Mouse (Mus musculus) heart, embryonic 13.5 days (tissue): ENCODE measurements around the gene Mov10l1. TPM values are rescaled to one million over a fixed set of nuclear protein-coding genes. Genes with fewer than 3 reads are reported as not detected.

Experiments
- ATAC-seq: fragments of 200-750 bp; cut with Nextera tagmentation; 2 replicates; pipeline ENCODE4 v1.8.0; 2017; ENCODE audit warnings: moderate TSS enrichment; ENCODE audit not compliant: insufficient number of reproducible peaks, low FRiP score, low TSS enrichment; ENCODE audit errors: extremely low read depth
- H3K27ac ChIP-seq: fragments of 300-500 bp; sonication (generic); replicated peaks from 2 replicates; pipeline ENCODE4 v1.5.1; 2015; ENCODE audit warnings: moderate library complexity, mild to moderate bottlenecking, inconsistent platforms
- H3K27me3 ChIP-seq: fragments of 300-500 bp; sonication (generic); replicated peaks from 2 replicates; pipeline ENCODE4 v1.6.1; 2015; ENCODE audit warnings: mild to moderate bottlenecking, inconsistent platforms
- H3K36me3 ChIP-seq: fragments of 300-500 bp; sonication (generic); 2 replicates; pipeline ENCODE4 v1.6.1; 2015; ENCODE audit warnings: mild to moderate bottlenecking, inconsistent platforms
- H3K4me1 ChIP-seq: fragments of 300-500 bp; sonication (generic); 2 replicates; pipeline ENCODE4 v1.6.1; 2015; ENCODE audit warnings: inconsistent platforms
- H3K4me2 ChIP-seq: fragments of 300-500 bp; sonication (generic); 2 replicates; pipeline ENCODE4 v1.6.1; 2015; ENCODE audit warnings: inconsistent platforms, mild to moderate bottlenecking, moderate library complexity
- H3K4me3 ChIP-seq: fragments of 300-500 bp; sonication (generic); 2 replicates; pipeline ENCODE4 v1.5.1; 2015; ENCODE audit warnings: moderate library complexity, mild to moderate bottlenecking, inconsistent platforms
- H3K9ac ChIP-seq: fragments of 300-500 bp; sonication (generic); 2 replicates; pipeline ENCODE4 v1.6.1; 2015; ENCODE audit warnings: inconsistent platforms, mild to moderate bottlenecking, moderate library complexity
- H3K9me3 ChIP-seq: fragments of 300-500 bp; sonication (generic); 2 replicates; pipeline ENCODE4 v1.6.1; 2016; ENCODE audit warnings: inconsistent platforms
- WGBS: fragments of 180-500 bp; shearing (Covaris S2); methylation state at CpG from one replicate; pipeline ENCODE4 v1.1.7; 2015; ENCODE audit warnings: mixed read lengths; 5-methylcytosine and 5-hydroxymethylcytosine counted together
- polyA plus RNA-seq: library from polyadenylated mRNA; unstranded; fragments of >200 nt; fragmentation: Nextera tagmentation; extraction: Ambion mirVana; gene quantifications from 2 replicates; pipeline ENCODE4 v1.2.1, GENCODE M21; 2015

Gene Mov10l1
- polyA plus RNA-seq, 1 experiment from 2014 or later = 62.8 TPM

DNA sequence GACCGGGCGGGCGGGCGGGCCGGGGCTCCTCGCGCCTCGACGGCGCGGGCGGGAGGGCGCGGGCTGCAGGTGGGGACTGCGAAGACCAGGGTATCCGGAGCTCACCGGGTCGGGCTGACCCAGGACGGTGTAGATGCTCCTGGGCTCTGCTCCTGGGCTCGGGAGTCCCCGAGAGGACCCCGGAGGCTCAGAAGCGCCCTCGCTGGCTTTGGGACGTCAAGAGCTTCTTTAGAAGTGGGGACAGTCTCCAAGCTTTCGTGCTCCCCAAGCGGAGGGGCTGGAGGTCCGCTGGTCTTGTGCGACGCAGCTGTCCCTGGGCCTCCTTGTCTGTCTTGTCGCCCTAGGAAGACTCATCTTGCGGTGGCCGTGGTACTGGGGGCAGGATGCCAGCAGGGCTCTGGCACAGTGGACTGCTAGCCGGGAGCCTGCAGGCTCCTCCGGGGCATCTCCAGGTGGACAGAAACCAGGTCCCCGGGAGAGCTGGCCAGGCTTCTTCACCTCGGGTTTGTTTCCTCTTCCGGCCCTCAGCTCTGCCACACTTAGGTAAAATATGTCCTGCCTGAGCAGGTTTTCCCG, 93.5 kb downstream of the Mov10l1 start:
- Histone ChIP-seq H3K4me3 (peak overlapping the region; percentile 90), H3K27me3 (peaks cover 7% of the 10 kb centered on the region; the same call in 1 of the 2 replicates), H3K4me1 (peaks cover 56% of the 10 kb centered on the region), H3K27ac (peak overlapping the region; percentile 96), H3K9ac (peak overlapping the region; percentile 97), H3K9me3 (no peaks in the 10 kb centered on the region), H3K36me3 (peaks cover 15% of the 10 kb centered on the region), H3K4me2 (peak overlapping the region; percentile 91)
- 0% methylated on average over 39 of the region's 39 CpGs for WGBS
- ATAC-seq = peak; percentile 2; the same call in 1 of the 2 replicates

DNA sequence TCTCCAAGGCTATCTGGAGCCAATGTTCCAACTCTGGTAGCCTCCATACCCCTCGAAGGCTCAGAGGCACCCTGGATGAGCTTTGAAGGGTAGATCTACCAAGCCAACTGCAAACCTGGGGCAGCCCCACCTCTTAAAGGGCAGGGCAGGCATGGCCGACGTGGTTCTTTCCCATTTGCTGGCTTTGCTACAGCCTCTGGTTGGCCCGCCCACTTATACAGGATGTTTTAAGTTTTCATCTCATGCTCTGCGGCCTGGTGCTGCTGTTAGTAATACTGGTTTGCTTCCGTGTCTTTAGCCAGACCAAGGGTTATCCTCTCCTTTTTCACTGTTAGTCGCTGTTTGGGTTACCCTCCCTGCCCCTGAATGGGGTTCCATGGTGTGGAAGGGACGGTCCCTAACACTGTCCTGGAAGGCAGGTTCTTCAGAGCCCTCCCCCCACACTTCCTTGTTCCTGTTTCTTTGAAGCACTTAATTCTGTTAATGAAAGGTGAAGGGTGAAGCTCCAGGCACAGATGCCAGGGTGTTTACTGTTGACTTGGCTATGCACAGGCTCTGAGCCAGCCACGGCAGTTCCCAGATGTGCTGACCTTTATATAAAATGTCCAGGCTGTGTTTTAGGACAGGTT, 95.6 kb downstream of the Mov10l1 start:
- peak overlapping the region; percentile 91 for H3K4me2 ChIP-seq
- peak overlapping the region; percentile 90 for H3K4me3 ChIP-seq
- 53% methylated on average over 9 of the region's 9 CpGs for WGBS
- ATAC-seq = no peak
- H3K4me1 ChIP-seq = peaks cover 46% of the 10 kb centered on the region
- H3K9me3 ChIP-seq = no peaks in the 10 kb centered on the region
- H3K27ac ChIP-seq = peak overlapping the region; percentile 96; the same call in 1 of the 2 replicates
- peaks cover 35% of the 10 kb centered on the region for H3K36me3 ChIP-seq
- peak overlapping the region; percentile 97 for H3K9ac ChIP-seq
- no peaks in the 10 kb centered on the region for H3K27me3 ChIP-seq

DNA sequence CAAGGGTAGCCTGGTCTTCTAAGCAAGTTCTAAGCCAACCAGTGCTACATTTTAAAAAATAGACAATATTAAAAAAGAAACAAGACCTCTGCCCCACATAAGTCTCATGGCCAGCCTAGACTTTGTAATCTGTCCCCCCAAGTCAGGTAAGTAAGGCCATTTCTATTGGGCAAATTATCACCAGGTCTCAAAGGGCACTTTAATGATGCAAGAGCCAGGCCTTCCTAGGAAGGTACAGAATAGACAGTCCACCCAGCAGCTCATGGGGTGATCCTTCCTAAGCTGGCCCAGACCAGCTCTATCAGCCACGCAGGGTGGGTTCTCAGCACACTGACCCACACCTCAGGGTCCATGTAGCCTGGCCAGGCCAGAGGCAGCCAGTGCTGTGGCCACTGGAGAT, 101.2 kb downstream of the Mov10l1 start:
- no peak overlapping the region for H3K27ac ChIP-seq
- H3K4me2 ChIP-seq = no peak overlapping the region
- WGBS = 82% methylated on average over 1 of the region's 1 CpGs
- H3K36me3 ChIP-seq = peaks cover 75% of the 10 kb centered on the region
- peaks cover 8% of the 10 kb centered on the region for H3K4me1 ChIP-seq
- no peaks in the 10 kb centered on the region for H3K9me3 ChIP-seq
- no peak for ATAC-seq
- no peak overlapping the region for H3K9ac ChIP-seq
- no peak overlapping the region for H3K4me3 ChIP-seq
- no peaks in the 10 kb centered on the region for H3K27me3 ChIP-seq

DNA sequence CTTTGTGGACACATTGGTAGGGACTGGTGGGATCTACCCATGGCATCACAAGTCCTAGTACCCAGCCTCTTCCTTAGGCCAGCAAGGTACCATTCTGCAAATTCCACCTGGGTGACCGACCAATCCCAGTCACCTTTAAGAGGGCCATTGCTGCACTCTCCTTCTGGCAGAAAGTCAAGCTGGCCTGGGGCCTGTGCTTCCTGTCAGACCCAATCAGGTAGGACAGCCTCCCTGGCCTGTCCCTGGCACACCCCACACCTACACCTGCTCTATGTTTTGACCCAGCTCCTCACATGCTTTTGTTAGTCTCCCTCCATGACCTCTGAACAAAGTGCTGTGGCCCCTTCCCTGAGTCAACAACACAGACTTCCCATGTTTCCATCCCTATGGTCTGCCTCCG, 102.1 kb downstream of the Mov10l1 start:
- Histone ChIP-seq H3K27me3 (no peaks in the 10 kb centered on the region), H3K27ac (no peak overlapping the region), H3K4me3 (no peak overlapping the region), H3K36me3 (peaks cover 69% of the 10 kb centered on the region), H3K4me2 (no peak overlapping the region), H3K4me1 (peaks cover 11% of the 10 kb centered on the region), H3K9me3 (no peaks in the 10 kb centered on the region), H3K9ac (no peak overlapping the region)
- 89% methylated on average over 2 of the region's 2 CpGs for whole genome bisulfite sequencing
- ATAC-seq = no peak

DNA sequence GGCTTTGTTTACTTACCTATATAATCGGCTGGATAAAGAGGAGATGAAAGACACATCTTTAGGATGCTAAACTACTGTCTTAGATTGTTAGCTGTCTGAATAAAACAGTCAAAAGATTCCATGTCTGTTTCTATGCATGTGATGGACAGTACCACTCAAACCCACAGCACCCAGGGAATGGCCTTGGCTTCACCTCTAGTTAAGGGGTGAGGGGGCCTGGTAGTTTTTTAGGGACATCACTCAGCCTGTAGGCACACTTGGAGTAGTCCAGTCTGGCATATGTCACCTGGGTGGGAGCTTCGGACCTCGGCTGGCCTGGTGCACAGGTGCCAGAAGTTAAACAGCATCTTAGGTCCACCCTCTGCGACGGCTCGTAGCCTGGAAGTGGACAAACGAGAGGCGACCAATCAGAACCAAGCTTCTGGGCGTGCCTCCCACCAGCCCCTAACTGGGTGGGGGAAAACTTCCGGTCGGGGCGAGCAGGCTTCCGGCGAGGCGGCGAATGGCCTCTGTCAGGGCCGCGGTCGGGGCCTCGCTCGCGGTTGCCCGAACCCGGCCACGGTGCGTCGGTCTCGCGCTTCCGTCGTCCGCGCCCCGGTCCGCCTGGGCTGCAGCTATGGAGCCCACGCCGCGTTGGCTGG, 106.0 kb downstream of the Mov10l1 start, which contains the start of gene Selenoo:
TSS of gene Selenoo (plus strand) at position 478 of the 641 bp plus-strand sequence.
- Histone ChIP-seq H3K36me3 (peaks cover 49% of the 10 kb centered on the region), H3K9me3 (no peaks in the 10 kb centered on the region), H3K4me3 (peak within 1 kb of the TSS; percentile 83), H3K4me1 (peaks cover 18% of the 10 kb centered on the region), H3K9ac (peak within 1 kb of the TSS; percentile 94), H3K27ac (peak within 1 kb of the TSS; percentile 74), H3K4me2 (peak within 1 kb of the TSS; percentile 93), H3K27me3 (no peaks in the 10 kb centered on the region)
- ATAC-seq = peak; percentile 78
- 2% methylated on average over 33 of the region's 38 CpGs for WGBS

DNA sequence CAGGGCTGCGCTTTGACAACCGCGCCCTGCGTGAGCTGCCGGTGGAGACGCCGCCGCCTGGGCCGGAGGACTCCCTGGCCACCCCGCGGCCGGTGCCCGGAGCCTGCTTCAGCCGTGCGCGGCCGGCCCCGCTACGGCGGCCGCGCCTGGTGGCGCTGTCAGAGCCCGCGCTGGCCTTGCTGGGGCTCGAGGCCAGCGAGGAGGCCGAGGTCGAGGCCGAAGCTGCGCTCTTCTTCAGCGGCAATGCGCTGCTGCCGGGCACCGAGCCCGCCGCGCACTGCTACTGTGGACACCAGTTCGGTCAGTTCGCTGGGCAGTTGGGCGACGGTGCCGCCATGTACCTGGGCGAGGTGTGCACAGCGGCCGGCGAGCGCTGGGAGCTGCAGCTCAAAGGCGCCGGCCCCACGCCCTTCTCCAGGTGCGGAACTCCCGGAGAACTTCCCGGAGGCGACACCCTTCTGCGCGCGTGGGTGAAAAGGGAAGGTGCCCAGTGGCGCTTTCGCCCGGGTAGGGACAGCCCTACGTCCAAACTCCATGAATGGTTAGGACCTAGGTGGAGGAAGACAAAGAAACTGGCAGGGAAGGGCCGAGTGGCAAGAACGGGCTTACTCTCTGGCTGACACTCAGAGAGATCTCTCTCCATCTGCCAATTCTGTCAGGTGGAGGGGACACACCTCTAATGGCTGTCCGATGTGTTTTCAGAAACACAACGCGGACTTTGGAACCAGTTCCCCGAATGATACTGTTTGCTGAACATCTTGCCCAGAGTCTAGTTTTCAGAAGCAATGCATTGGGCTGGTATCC, 106.7 kb downstream of the Mov10l1 start:
- Histone ChIP-seq H3K9me3 (no peaks in the 10 kb centered on the region), H3K27me3 (no peaks in the 10 kb centered on the region), H3K4me3 (peak overlapping the region; percentile 83), H3K9ac (peak overlapping the region; percentile 94), H3K4me1 (peaks cover 18% of the 10 kb centered on the region), H3K27ac (peak overlapping the region; percentile 74), H3K4me2 (peak overlapping the region; percentile 93), H3K36me3 (peaks cover 49% of the 10 kb centered on the region)
- ATAC-seq = peak; percentile 44
- 2% methylated on average over 61 of the region's 68 CpGs for WGBS

DNA sequence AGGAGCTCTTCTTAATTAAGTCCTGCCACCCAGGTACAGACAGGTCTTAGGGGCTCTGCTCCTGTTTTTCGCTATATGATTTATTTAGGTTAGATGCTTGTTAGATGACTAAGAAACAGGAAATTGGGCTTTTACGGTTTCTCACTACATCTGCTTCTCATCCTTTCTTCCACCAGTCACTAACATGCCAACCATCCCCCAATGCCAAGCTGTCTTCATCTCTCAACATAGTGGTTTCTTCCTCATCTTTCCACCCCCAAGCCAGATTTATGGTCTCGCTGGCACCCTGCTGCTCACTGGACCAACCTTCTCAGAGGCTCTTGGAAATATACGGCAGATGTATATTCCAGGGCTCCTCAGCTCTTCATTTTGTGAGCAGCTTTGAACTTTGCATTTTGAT, 108.0 kb downstream of the Mov10l1 start:
- H3K36me3 ChIP-seq = peaks cover 49% of the 10 kb centered on the region
- peak overlapping the region; percentile 94 for H3K9ac ChIP-seq
- H3K4me3 ChIP-seq = peak overlapping the region; percentile 4; the same call in 1 of the 2 replicates
- 0 out of 2 replicates have a peak overlapping the region, but pooled peaks have one; percentile 93 for H3K4me2 ChIP-seq
- WGBS = 85% methylated on average over 4 of the region's 4 CpGs
- no peaks in the 10 kb centered on the region for H3K27me3 ChIP-seq
- peaks cover 18% of the 10 kb centered on the region for H3K4me1 ChIP-seq
- no peaks in the 10 kb centered on the region for H3K9me3 ChIP-seq
- no peak overlapping the region for H3K27ac ChIP-seq
- ATAC-seq = no peak

DNA sequence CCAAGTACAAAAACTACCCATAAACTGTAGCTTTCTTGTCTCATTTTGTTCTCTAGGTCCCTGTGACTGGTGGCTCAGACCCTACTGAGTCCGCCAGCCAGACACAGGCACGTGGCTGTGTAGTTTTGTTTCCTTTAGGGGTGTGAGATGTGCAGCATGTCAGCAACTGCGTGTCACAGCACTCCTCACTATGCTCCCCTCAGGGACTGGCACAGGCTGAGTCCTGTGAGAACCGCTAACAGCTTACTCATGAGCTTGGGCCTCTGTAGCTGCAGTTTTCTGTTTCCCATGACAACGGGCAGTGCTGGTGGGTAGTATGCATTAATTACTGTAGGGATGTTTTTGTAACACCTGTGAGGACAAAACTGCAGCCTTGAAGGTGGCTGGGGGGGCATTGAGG, 109.5 kb downstream of the Mov10l1 start:
- no peak overlapping the region for H3K4me2 ChIP-seq
- no peak overlapping the region for H3K27ac ChIP-seq
- ATAC-seq = no peak
- H3K4me1 ChIP-seq = peaks cover 18% of the 10 kb centered on the region
- peaks cover 49% of the 10 kb centered on the region for H3K36me3 ChIP-seq
- no peaks in the 10 kb centered on the region for H3K9me3 ChIP-seq
- no peak overlapping the region for H3K9ac ChIP-seq
- H3K4me3 ChIP-seq = no peak overlapping the region
- 78% methylated on average over 5 of the region's 5 CpGs for WGBS
- H3K27me3 ChIP-seq = no peaks in the 10 kb centered on the region

DNA sequence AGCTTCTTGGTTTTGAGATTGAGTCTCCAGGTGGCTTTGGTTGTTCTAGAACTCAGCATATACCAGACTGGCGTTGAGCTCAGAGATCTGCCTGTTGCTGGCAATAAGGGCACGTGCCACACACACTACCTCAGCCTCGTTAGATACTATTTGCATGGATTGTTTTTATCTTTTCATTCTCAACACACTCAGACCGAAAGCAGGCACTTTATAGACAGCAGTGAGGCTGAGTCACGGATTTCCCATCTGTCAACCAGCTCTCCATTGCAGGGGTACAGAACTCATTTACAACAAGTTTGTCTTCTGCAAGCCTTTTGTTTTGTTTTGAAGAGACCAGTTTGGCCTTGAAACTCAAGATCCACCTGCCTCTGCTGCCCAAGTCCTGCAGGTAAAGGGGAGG, 114.7 kb downstream of the Mov10l1 start:
- Histone ChIP-seq H3K27me3 (no peaks in the 10 kb centered on the region), H3K9me3 (no peaks in the 10 kb centered on the region), H3K4me1 (no peaks in the 10 kb centered on the region), H3K36me3 (peaks cover 100% of the 10 kb centered on the region), H3K9ac (no peak overlapping the region), H3K27ac (no peak overlapping the region), H3K4me3 (no peak overlapping the region), H3K4me2 (no peak overlapping the region)
- WGBS = 87% methylated on average over 5 of the region's 5 CpGs
- ATAC-seq = no peak

DNA sequence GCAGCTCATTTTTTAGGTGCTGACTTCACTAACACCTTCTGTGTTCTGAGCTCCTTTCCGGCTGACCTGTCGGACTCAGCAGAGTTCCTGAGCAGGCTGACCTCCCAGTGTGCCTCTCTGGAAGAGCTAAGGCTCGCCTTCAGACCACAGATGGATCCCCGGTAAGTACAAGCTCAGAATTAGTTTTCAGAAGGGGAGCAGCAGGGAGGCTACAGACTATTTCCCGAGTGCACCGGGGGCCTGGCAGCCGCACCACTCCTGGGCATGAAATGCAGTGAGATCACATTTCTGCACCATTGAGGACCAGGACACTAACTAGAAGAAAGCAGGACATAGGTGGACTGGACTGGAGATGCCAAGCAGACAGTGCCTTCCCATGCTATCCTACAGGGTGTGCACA, 115.9 kb downstream of the Mov10l1 start:
- no peak for ATAC-seq
- 89% methylated on average over 7 of the region's 7 CpGs for WGBS
- Histone ChIP-seq H3K27me3 (no peaks in the 10 kb centered on the region), H3K4me1 (no peaks in the 10 kb centered on the region), H3K9ac (no peak overlapping the region), H3K36me3 (peaks cover 100% of the 10 kb centered on the region), H3K9me3 (no peaks in the 10 kb centered on the region), H3K4me2 (no peak overlapping the region), H3K27ac (no peak overlapping the region), H3K4me3 (no peak overlapping the region)

DNA sequence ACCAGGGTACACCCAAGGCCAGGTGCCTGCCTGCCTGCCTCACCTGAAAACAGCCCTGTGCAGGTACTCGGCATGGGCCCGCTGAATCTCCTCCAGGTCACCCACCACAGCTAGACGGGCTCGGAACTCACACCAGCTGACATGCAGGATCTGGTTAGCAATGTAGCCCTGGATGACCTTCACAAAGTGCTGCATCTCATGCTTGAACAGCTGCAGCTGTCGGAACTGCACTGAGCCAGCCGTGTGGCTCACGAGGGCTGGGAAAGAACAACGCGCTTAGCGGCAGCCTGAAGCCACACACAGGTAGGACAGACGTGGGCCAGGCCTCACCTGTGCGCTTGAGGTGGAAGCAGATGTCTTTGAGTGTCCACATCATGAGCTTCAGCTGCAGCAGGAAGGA, 118.1 kb downstream of the Mov10l1 start:
- Histone ChIP-seq H3K27me3 (no peaks in the 10 kb centered on the region), H3K27ac (no peak overlapping the region), H3K4me1 (no peaks in the 10 kb centered on the region), H3K9me3 (no peaks in the 10 kb centered on the region), H3K4me2 (no peak overlapping the region), H3K36me3 (peaks cover 100% of the 10 kb centered on the region), H3K9ac (no peak overlapping the region), H3K4me3 (no peak overlapping the region)
- ATAC-seq = no peak
- whole genome bisulfite sequencing = 89% methylated on average over 12 of the region's 12 CpGs
